Mouse (Mus musculus): ENCODE measurements around the gene Syf2. TPM values are rescaled to one million over a fixed set of nuclear protein-coding genes. Genes with fewer than 3 reads are reported as not detected.

Syf2 gene
- polyA plus RNA-seq, 1 experiment from 2014 or later, result 89.4 TPM

GRCm38 (mm10) chr4:134921703-134922102, 9.0 kb upstream of the Syf2 start:
- H3K4me1 ChIP-seq (replicated peaks; ENCODE audit: control insufficient read depth, insufficient read depth, low read length), result peaks cover 33% of the 10 kb centered on the region
- H3K27me3 ChIP-seq (replicated peaks; ENCODE audit: control insufficient read depth, insufficient read depth, low read length), result no peaks in the 10 kb centered on the region
- peaks cover 13% of the 10 kb centered on the region for H3K36me3 ChIP-seq (ENCODE audit: control insufficient read depth, insufficient read depth, low read length)
- DNase-seq (ENCODE audit: low spot score) (no peak), ATAC-seq (replicated peaks; ENCODE audit: low FRiP score) (no peak)
- no peak overlapping the region for H3K4me3 ChIP-seq (ENCODE audit: low read depth, low read length)
- WGBS, result 90% methylated on average over 4 of the region's 4 CpGs
- no peaks in the 10 kb centered on the region for H3K9me3 ChIP-seq (ENCODE audit: control insufficient read depth, low read length)
- no peak overlapping the region for H3K4me2 ChIP-seq
- no peak overlapping the region for H3K9ac ChIP-seq (ENCODE audit: low read depth, low read length)
- no peak overlapping the region for H3K27ac ChIP-seq (ENCODE audit: low read depth, low read length)

DNA sequence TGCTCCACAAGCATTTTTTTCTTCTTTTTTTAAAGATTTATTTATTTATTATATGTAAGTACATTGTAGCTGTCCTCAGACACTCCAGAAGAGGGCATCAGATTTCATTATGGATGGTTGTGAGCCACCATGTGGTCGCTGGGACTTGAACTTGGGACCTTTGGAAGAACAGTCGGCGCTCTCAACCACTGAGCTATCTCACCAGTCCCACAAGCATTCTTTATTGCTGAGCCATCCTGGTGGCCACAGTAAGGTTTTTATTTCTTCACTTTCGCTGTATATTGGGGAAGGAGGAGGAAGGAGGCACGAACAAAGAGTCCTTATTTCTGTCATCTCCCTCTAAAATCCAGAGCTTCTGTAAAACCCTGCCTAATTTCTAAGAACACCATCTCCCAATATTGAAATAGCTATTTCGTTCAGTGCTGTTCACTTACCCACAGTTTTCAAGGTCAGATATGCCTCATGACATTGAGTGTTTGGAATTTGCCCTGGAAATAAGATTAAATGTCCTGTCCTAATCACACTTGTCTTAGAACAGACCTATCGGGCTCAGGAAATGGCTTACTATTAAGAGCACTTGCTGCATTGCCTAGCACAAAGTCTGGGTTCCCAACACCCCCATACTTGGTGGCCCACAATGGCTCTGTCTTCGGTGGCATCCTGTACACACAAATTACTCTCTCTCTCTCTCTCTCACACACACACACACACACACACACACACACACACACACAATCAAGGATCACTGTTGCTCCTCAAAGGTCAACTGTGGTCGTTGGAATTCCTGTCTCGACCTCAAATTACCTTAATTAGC, 8.4 kb upstream of the Syf2 start:
- DNase-seq (ENCODE audit: low spot score) (no peak), ATAC-seq (replicated peaks; ENCODE audit: low FRiP score) (no peak)
- Histone ChIP-seq H3K4me2 (peak overlapping the region; percentile 97), H3K9me3 (ENCODE audit: control insufficient read depth, low read length) (no peaks in the 10 kb centered on the region), H3K27ac (ENCODE audit: low read depth, low read length) (peak overlapping the region; percentile 99), H3K4me3 (ENCODE audit: low read depth, low read length) (peak overlapping the region; percentile 100), H3K4me1 (replicated peaks; ENCODE audit: control insufficient read depth, insufficient read depth, low read length) (peaks cover 27% of the 10 kb centered on the region), H3K9ac (ENCODE audit: low read depth, low read length) (peak overlapping the region; percentile 100), H3K27me3 (replicated peaks; ENCODE audit: control insufficient read depth, insufficient read depth, low read length) (no peaks in the 10 kb centered on the region), H3K36me3 (ENCODE audit: control insufficient read depth, insufficient read depth, low read length) (peaks cover 18% of the 10 kb centered on the region)
- 50% methylated on average over 10 of the region's 10 CpGs for WGBS

DNA sequence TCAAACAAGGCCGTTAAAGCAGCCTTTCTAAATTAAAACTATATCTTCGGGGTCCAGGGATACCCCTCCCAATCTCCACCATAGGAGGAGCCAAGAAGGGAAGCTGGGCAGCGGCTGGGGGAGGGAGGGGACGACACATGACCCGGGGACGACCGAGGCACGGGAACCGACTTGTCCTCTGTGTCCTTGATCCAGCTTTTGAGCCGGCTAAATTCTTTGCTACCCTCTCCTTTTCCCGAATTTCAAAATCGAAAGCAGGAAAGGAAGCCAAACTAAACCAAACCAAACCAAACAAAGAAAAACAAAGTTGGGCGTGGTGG, 7.8 kb upstream of the Syf2 start:
- H3K27me3 ChIP-seq (replicated peaks; ENCODE audit: control insufficient read depth, insufficient read depth, low read length), result no peaks in the 10 kb centered on the region
- peak overlapping the region; percentile 97 for H3K4me2 ChIP-seq
- peaks cover 23% of the 10 kb centered on the region for H3K36me3 ChIP-seq (ENCODE audit: control insufficient read depth, insufficient read depth, low read length)
- DNase-seq (ENCODE audit: low spot score), result no peak
- peak overlapping the region; percentile 100 for H3K4me3 ChIP-seq (ENCODE audit: low read depth, low read length)
- peak overlapping the region; percentile 99 for H3K27ac ChIP-seq (ENCODE audit: low read depth, low read length)
- H3K4me1 ChIP-seq (replicated peaks; ENCODE audit: control insufficient read depth, insufficient read depth, low read length), result peaks cover 26% of the 10 kb centered on the region
- ATAC-seq (replicated peaks; ENCODE audit: low FRiP score), result peak; percentile 46; the same call in 1 of the 2 replicates
- under 1% methylated on average over 13 of the region's 13 CpGs for WGBS
- no peaks in the 10 kb centered on the region for H3K9me3 ChIP-seq (ENCODE audit: control insufficient read depth, low read length)
- peak overlapping the region; percentile 100 for H3K9ac ChIP-seq (ENCODE audit: low read depth, low read length)

DNA sequence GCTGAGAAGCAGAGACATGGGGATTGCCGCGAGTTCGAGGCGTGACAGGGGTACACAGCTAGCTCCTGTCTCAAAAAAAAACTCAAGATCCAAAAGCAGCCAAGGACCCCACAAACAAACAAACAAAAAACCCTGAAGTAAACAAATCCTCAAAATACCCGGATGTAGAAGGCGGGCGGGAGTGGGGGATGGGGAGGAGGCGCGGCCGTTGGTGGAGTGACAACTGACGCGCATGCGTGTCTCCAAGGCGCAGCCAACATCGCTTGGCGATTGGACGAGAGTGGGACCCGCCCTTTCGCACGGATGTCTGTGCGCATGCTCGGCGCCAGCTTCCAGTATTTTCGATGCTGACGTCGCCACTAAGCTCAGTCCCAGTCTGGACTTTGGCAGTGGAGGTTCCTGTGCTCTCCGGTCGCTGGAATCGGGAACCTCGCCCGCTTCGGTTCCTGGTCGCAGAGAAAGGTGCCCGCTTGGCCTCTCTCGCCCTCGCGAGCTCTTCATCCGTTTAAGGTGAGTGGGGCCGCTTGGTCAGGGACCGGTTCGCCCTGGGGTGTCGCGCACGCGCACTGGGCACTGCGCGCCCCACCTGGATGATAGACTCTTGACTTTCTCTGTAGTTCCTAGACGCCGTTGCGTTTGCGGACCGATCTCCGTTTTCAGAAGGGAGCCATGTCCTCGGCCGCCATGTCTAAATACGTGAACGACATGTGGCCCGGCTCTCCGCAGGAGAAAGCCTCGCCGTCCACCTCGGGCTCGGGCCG, 7.3 kb upstream of the Syf2 start, which contains the start of gene Rsrp1:
TSS of gene Rsrp1 (plus strand) at position 335 of the 761 bp plus-strand sequence.
- ATAC-seq (replicated peaks; ENCODE audit: low FRiP score), result peak; percentile 85
- Histone ChIP-seq H3K27ac (ENCODE audit: low read depth, low read length) (peak within 1 kb of the TSS; percentile 99), H3K4me1 (replicated peaks; ENCODE audit: control insufficient read depth, insufficient read depth, low read length) (peaks cover 22% of the 10 kb centered on the region), H3K9ac (ENCODE audit: low read depth, low read length) (peak within 1 kb of the TSS; percentile 100), H3K4me3 (ENCODE audit: low read depth, low read length) (peak within 1 kb of the TSS; percentile 100), H3K4me2 (peak within 1 kb of the TSS; percentile 97), H3K9me3 (ENCODE audit: control insufficient read depth, low read length) (no peaks in the 10 kb centered on the region), H3K27me3 (replicated peaks; ENCODE audit: control insufficient read depth, insufficient read depth, low read length) (no peaks in the 10 kb centered on the region), H3K36me3 (ENCODE audit: control insufficient read depth, insufficient read depth, low read length) (peaks cover 29% of the 10 kb centered on the region)
- under 1% methylated on average over 64 of the region's 64 CpGs for WGBS
- DNase-seq (ENCODE audit: low spot score), result peak; percentile 93

DNA sequence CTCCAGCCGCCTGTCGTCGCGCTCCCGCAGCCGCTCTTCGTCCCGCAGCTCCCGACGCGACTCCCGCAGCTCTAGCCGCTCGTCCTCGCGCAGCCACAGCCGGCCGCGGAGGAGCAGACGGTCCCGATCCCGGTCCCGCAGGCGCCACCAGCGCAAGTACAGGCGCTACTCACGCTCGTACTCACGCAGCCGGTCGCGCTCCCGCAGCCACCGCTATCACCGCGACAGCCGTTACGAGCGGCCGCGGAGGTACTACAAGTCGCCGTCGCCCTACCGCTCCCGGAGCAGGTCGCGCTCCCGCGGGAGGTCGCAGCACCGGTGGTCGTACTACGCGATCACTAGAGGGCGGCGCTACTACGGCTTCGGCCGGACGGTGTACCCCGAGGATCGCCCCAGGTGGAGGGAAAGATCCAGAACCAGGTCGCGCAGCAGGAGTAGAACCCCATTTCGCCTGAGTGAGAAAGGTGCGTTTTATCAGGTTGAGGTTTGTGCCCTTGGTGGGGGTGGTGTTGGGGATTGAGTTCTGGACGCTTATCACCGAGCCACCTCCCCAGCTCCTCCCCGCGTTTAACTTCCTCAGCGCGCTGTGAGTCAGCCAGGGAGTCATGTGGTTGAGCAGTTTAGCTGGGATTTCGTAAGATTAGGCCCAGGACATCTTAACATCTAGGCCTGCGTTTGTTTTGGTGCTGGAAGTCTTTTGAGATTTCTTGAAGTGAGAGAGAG, 6.5 kb upstream of the Syf2 start:
- peaks cover 30% of the 10 kb centered on the region for H3K36me3 ChIP-seq (ENCODE audit: control insufficient read depth, insufficient read depth, low read length)

GRCm38 (mm10) chr4:134925206-134925605, 5.5 kb upstream of the Syf2 start:
- no peaks in the 10 kb centered on the region for H3K27me3 ChIP-seq (replicated peaks; ENCODE audit: control insufficient read depth, insufficient read depth, low read length)
- DNase-seq (ENCODE audit: low spot score), result no peak
- peaks cover 33% of the 10 kb centered on the region for H3K36me3 ChIP-seq (ENCODE audit: control insufficient read depth, insufficient read depth, low read length)
- WGBS, result 74% methylated on average over 8 of the region's 8 CpGs
- H3K27ac ChIP-seq (ENCODE audit: low read depth, low read length), result peak overlapping the region; percentile 20; the same call in 1 of the 2 replicates
- peak overlapping the region; percentile 97 for H3K4me2 ChIP-seq
- H3K4me3 ChIP-seq (ENCODE audit: low read depth, low read length), result peak overlapping the region; percentile 100
- no peak for ATAC-seq (replicated peaks; ENCODE audit: low FRiP score)
- H3K4me1 ChIP-seq (replicated peaks; ENCODE audit: control insufficient read depth, insufficient read depth, low read length), result peaks cover 18% of the 10 kb centered on the region
- peak overlapping the region; percentile 37 for H3K9ac ChIP-seq (ENCODE audit: low read depth, low read length)
- no peaks in the 10 kb centered on the region for H3K9me3 ChIP-seq (ENCODE audit: control insufficient read depth, low read length)

More for the DNA sequence above, 6.5 kb upstream of the Syf2 start:
- H3K27me3 ChIP-seq (replicated peaks; ENCODE audit: control insufficient read depth, insufficient read depth, low read length), result no peaks in the 10 kb centered on the region
- no peaks in the 10 kb centered on the region for H3K9me3 ChIP-seq (ENCODE audit: control insufficient read depth, low read length)
- H3K4me2 ChIP-seq, result peak overlapping the region; percentile 97
- H3K4me3 ChIP-seq (ENCODE audit: low read depth, low read length), result peak overlapping the region; percentile 100
- peak overlapping the region; percentile 100 for H3K9ac ChIP-seq (ENCODE audit: low read depth, low read length)
- peak overlapping the region; percentile 99 for H3K27ac ChIP-seq (ENCODE audit: low read depth, low read length)
- peak; percentile 77 for DNase-seq (ENCODE audit: low spot score)
- H3K4me1 ChIP-seq (replicated peaks; ENCODE audit: control insufficient read depth, insufficient read depth, low read length), result peaks cover 20% of the 10 kb centered on the region
- WGBS, result under 1% methylated on average over 75 of the region's 75 CpGs
- ATAC-seq (replicated peaks; ENCODE audit: low FRiP score), result peak; percentile 74

DNA sequence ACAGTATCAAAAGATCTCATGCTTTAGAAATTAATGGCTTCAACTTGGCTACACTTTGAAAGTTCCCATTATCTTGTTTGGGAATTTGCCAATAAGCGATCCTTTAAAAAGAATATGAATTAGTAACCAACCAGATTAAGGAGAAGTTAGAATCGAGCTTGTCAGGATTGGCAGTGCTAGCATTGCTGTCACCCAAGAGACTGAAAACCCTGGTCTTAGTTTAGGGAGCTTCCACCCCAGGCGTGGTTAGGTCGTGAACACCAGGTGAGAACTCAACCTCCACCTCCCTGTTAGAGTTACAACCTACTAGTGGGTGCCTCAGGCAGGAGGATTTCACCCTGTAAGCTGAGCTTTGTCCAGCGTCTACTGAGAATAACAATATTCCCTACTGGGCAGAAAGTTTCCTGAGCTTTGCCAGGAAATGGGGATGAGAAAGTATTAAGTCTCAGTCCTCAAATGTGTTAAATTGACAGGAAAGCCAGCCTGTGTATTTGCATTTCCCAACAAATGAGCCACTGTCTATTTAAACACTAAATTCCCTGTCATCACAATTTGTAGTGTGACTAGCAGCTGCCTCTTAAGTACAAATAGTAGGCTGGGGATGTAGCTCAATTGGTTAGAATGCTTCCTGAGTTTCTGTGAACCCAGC, 2.8 kb upstream of the Syf2 start:
- Histone ChIP-seq H3K9me3 (ENCODE audit: control insufficient read depth, low read length) (no peaks in the 10 kb centered on the region), H3K4me2 (0 out of 2 replicates have a peak overlapping the region, but pooled peaks have one; percentile 7), H3K4me1 (replicated peaks; ENCODE audit: control insufficient read depth, insufficient read depth, low read length) (peaks cover 21% of the 10 kb centered on the region), H3K27ac (ENCODE audit: low read depth, low read length) (no peak overlapping the region), H3K4me3 (ENCODE audit: low read depth, low read length) (peak overlapping the region; percentile 15; the same call in 1 of the 2 replicates), H3K27me3 (replicated peaks; ENCODE audit: control insufficient read depth, insufficient read depth, low read length) (no peaks in the 10 kb centered on the region), H3K36me3 (ENCODE audit: control insufficient read depth, insufficient read depth, low read length) (peaks cover 39% of the 10 kb centered on the region), H3K9ac (ENCODE audit: low read depth, low read length) (no peak overlapping the region)
- WGBS, result 69% methylated on average over 5 of the region's 5 CpGs
- ATAC-seq (replicated peaks; ENCODE audit: low FRiP score), result no peak
- no peak for DNase-seq (ENCODE audit: low spot score)

DNA sequence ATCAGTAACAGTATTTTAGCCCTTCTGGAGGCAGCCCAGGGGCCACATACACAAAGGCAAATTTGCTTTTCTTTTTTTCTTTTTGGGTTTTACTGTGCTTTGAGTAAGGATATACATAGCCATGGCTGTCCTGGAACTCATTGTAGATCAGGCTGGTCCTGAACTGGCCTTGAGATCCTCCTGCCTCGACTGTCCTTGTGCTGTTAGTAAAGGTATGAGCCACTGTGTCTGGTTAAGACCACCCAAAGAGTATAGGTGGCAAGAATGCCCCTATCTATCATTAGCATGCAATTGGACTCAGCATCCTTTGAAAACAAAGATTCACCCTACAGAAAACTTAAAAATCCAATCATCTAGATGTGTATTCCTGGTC, 2.2 kb upstream of the Syf2 start:
- Histone ChIP-seq H3K4me3 (ENCODE audit: low read depth, low read length) (peak overlapping the region; percentile 15; the same call in 1 of the 2 replicates), H3K9me3 (ENCODE audit: control insufficient read depth, low read length) (no peaks in the 10 kb centered on the region), H3K36me3 (ENCODE audit: control insufficient read depth, insufficient read depth, low read length) (peaks cover 44% of the 10 kb centered on the region), H3K27ac (ENCODE audit: low read depth, low read length) (no peak overlapping the region), H3K9ac (ENCODE audit: low read depth, low read length) (no peak overlapping the region), H3K27me3 (replicated peaks; ENCODE audit: control insufficient read depth, insufficient read depth, low read length) (no peaks in the 10 kb centered on the region), H3K4me1 (replicated peaks; ENCODE audit: control insufficient read depth, insufficient read depth, low read length) (peaks cover 21% of the 10 kb centered on the region), H3K4me2 (no peak overlapping the region)
- no peak for DNase-seq (ENCODE audit: low spot score)
- no peak for ATAC-seq (replicated peaks; ENCODE audit: low FRiP score)
- 85% methylated on average over 1 of the region's 1 CpGs for WGBS
